ENCODE assay signal across 23 mouse cellular contexts in genomic region chr12:68604524-68605299, GRCm38 (mm10).
DNase-seq lines count a peak whose midpoint lies in the region; ATAC-seq and TF ChIP-seq lines count a peak whose summit lies in the region.
"Had no signal": no experiment of that assay in that cellular context is flagged by ENCODE, and none has a peak within 500 bp of the region (broad histone marks: within the 10 kb centered on the region; RNA-seq: fewer than 3 reads in every experiment).

No protein-coding gene starts in this region.

- H3K27ac ChIP-seq in hindbrain, postnatal 0 days: no peak overlapping the region
- H3K27ac ChIP-seq in hindbrain, embryonic 12.5 days: no peak overlapping the region
- no peak overlapping the region for H3K27ac ChIP-seq in kidney, embryonic 16.5 days (ENCODE audit: low read length)
- no peak overlapping the region for H3K27ac ChIP-seq in ES-E14 (ENCODE audit: insufficient read depth, low read depth, low read length, poor library complexity, severe bottlenecking)
- H3K27ac ChIP-seq: forebrain, embryonic 10.5 days; forebrain, embryonic 13.5 days; heart, embryonic 15.5 days; hindbrain, embryonic 10.5 days; hindbrain, embryonic 14.5 days had no signal

- in situ Hi-C loops in ES-E14 (cut with MboI; ENCODE audit: low sequenced_read_pairs in 2 of 2, unreplicated experiment in 2 of 2): no loop called here

- H3K36me3 ChIP-seq in hindbrain, postnatal 0 days (ENCODE audit: insufficient read depth, low read length): no peaks in the 10 kb centered on the region
- no peaks in the 10 kb centered on the region for H3K36me3 ChIP-seq in hindbrain, embryonic 12.5 days
- H3K36me3 ChIP-seq in kidney, embryonic 16.5 days (ENCODE audit: insufficient read depth, low read length): no peaks in the 10 kb centered on the region
- H3K36me3 ChIP-seq in ES-E14 (ENCODE audit: control insufficient read depth, insufficient read depth, low read length, poor library complexity, severe bottlenecking): no peaks in the 10 kb centered on the region
- H3K36me3 ChIP-seq: forebrain, embryonic 10.5 days; heart, embryonic 15.5 days; hindbrain, embryonic 10.5 days had no signal

- no peak for TF ChIP-seq CTCF in hindbrain, postnatal 0 days (IDR thresholded peaks at IDR 0.05; ENCODE audit: low read depth)

- H3K9ac ChIP-seq in hindbrain, postnatal 0 days (replicated peaks; ENCODE audit: low read length): no peak overlapping the region
- H3K9ac ChIP-seq in hindbrain, embryonic 12.5 days: no peak overlapping the region
- no peak overlapping the region for H3K9ac ChIP-seq in kidney, embryonic 16.5 days (replicated peaks; ENCODE audit: low read length)
- no peak overlapping the region for H3K9ac ChIP-seq in ES-E14 (ENCODE audit: insufficient read depth, low read depth, low read length, poor library complexity, severe bottlenecking)
- H3K9ac ChIP-seq: forebrain, embryonic 13.5 days; heart, embryonic 15.5 days; hindbrain, embryonic 14.5 days had no signal

- peak; percentile 18 for DNase-seq in hindbrain, postnatal 0 days (ENCODE audit: low spot score)
- no peak for DNase-seq in kidney, postnatal 25 days
- DNase-seq in 3T3-L1 (ENCODE audit: low read depth, low spot score): peak; percentile 9
- no peak for DNase-seq in ES-E14 (ENCODE audit: low read depth, low spot score)
- no peak for DNase-seq in thymus, postnatal 0 days (ENCODE audit: low spot score)
- no peak for DNase-seq in layer of hippocampus, postnatal 10 days (ENCODE audit: low spot score in 2 of 2)
- DNase-seq: adrenal gland, postnatal 10 days; adrenal gland, postnatal 36 days; cerebellum, adult 2 months; gastrocnemius, postnatal 10 days; gastrocnemius, postnatal 36 days; heart, postnatal 10 days; heart, postnatal 36 days had no signal

- H3K27me3 ChIP-seq in hindbrain, postnatal 0 days (ENCODE audit: insufficient read depth, low read length): no peaks in the 10 kb centered on the region
- H3K27me3 ChIP-seq in hindbrain, embryonic 12.5 days: no peaks in the 10 kb centered on the region
- no peaks in the 10 kb centered on the region for H3K27me3 ChIP-seq in kidney, embryonic 16.5 days (ENCODE audit: insufficient read depth, low read length)
- H3K27me3 ChIP-seq: CH12.LX; forebrain, embryonic 13.5 days; heart, embryonic 15.5 days; Patski had no signal

- H3K4me1 ChIP-seq in hindbrain, postnatal 0 days (ENCODE audit: insufficient read depth, low read length): peaks cover 9% of the 10 kb centered on the region; the same call in 1 of the 2 replicates
- H3K4me1 ChIP-seq in hindbrain, embryonic 12.5 days: peaks cover 2% of the 10 kb centered on the region; the same call in 1 of the 2 replicates
- H3K4me1 ChIP-seq in kidney, embryonic 16.5 days (ENCODE audit: insufficient read depth, low read length): 0 out of 2 replicates have a peak, but pooled peaks cover 4% of the 10 kb centered on the region
- no peaks in the 10 kb centered on the region for H3K4me1 ChIP-seq in ES-E14 (ENCODE audit: control insufficient read depth in 2 of 2, insufficient read depth in 2 of 2, low read length in 2 of 2, poor library complexity in 1 of 2)
- H3K4me1 ChIP-seq: heart, embryonic 15.5 days had no signal

- H3K4me3 ChIP-seq in hindbrain, postnatal 0 days (ENCODE audit: low read length): no peak overlapping the region
- H3K4me3 ChIP-seq in hindbrain, embryonic 12.5 days: no peak overlapping the region
- no peak overlapping the region for H3K4me3 ChIP-seq in kidney, embryonic 16.5 days (ENCODE audit: low read length)
- H3K4me3 ChIP-seq in ES-E14 (ENCODE audit: insufficient read depth in 1 of 2, low read depth in 1 of 2, low read length in 2 of 2, poor library complexity in 1 of 2, severe bottlenecking in 1 of 2): no peak overlapping the region
- H3K4me3 ChIP-seq: forebrain, embryonic 10.5 days; forebrain, embryonic 13.5 days; heart, embryonic 15.5 days; hindbrain, embryonic 10.5 days had no signal

- H3K9me3 ChIP-seq in hindbrain, postnatal 0 days (ENCODE audit: low read length): no peaks in the 10 kb centered on the region
- no peaks in the 10 kb centered on the region for H3K9me3 ChIP-seq in hindbrain, embryonic 12.5 days (replicated peaks)
- no peaks in the 10 kb centered on the region for H3K9me3 ChIP-seq in kidney, embryonic 16.5 days (ENCODE audit: low read length)
- no peaks in the 10 kb centered on the region for H3K9me3 ChIP-seq in ES-E14 (ENCODE audit: control insufficient read depth, insufficient read depth, low read depth, low read length)
- H3K9me3 ChIP-seq: forebrain, embryonic 10.5 days; forebrain, embryonic 13.5 days; heart, embryonic 15.5 days; hindbrain, embryonic 10.5 days had no signal

- WGBS in hindbrain, postnatal 0 days: 70% methylated on average over 5 of the region's 5 CpGs
- 79% methylated on average over 5 of the region's 5 CpGs for WGBS in hindbrain, embryonic 12.5 days
- WGBS in kidney, embryonic 16.5 days: 44% methylated on average over 5 of the region's 5 CpGs

- no peak overlapping the region for H3K4me2 ChIP-seq in hindbrain, postnatal 0 days (ENCODE audit: low read depth, low read length)
- no peak overlapping the region for H3K4me2 ChIP-seq in hindbrain, embryonic 12.5 days (replicated peaks)
- H3K4me2 ChIP-seq in kidney, embryonic 16.5 days (replicated peaks; ENCODE audit: low read depth, low read length): no peak overlapping the region
- H3K4me2 ChIP-seq: forebrain, embryonic 13.5 days; heart, embryonic 11.5 days; heart, embryonic 15.5 days; hindbrain, embryonic 14.5 days had no signal

- no peak for ATAC-seq in hindbrain, postnatal 0 days
- ATAC-seq in hindbrain, embryonic 12.5 days (ENCODE audit: low FRiP score): no peak
- ATAC-seq in kidney, embryonic 16.5 days (ENCODE audit: low FRiP score, low TSS enrichment): peak; percentile 76
- ATAC-seq: Patski had no signal

TF ChIP-seq in ES-E14, 5 proteins besides CTCF, POLR2A, EP300 and RAD21:
- TF ChIP-seq CHD2 (IDR thresholded peaks at IDR 0.05; ENCODE audit: low read depth, low read length): no peak
- TF ChIP-seq ZNF384 (IDR thresholded peaks at IDR 0.05; ENCODE audit: low read depth, low read length): 0 out of 2 replicates have a peak, but pooled peaks have one; percentile 40

Comparison
In these comparisons a context has a peak if more than half of its experiments do, and no peak if none do; other contexts are left out.
1. DNase-seq: peak in hindbrain, postnatal 0 days (single experiment) and 3T3-L1 (single experiment); none in kidney, postnatal 25 days (0 of 2), ES-E14 (single experiment), thymus, postnatal 0 days (single experiment) and layer of hippocampus, postnatal 10 days (0 of 2).